Mouse (Mus musculus) megakaryocyte, embryonic 14.5 days (primary cell): Measurements from ENCODE around the gene Tns4. TPM values are rescaled to one million over a fixed set of nuclear protein-coding genes. Genes with fewer than 3 reads are reported as not detected.

Source experiments
- H3K27me3 ChIP-seq: replicated peaks from 2 replicates; pipeline ENCODE3; 2012; ENCODE audit warnings: inconsistent platforms
- H3K36me3 ChIP-seq: replicated peaks from 2 replicates; pipeline ENCODE3; 2012; ENCODE audit warnings: low read length, inconsistent platforms, mixed read lengths
- H3K4me1 ChIP-seq: 2 replicates; pipeline ENCODE4 v1.6.1; 2012; ENCODE audit warnings: inconsistent platforms
- H3K4me3 ChIP-seq: replicated peaks from 2 replicates; pipeline ENCODE3; 2012; ENCODE audit warnings: moderate library complexity, mild to moderate bottlenecking, inconsistent platforms
- H3K9me3 ChIP-seq: 2 replicates; pipeline ENCODE4 v1.6.1; 2012; ENCODE audit warnings: inconsistent platforms
- FLI1 ChIP-seq: IDR thresholded peaks from 2 replicates; pipeline ENCODE4 v1.6.1; 2012; ENCODE audit warnings: low read length, inconsistent platforms, mixed read lengths
- GATA1 ChIP-seq: IDR thresholded peaks from 3 replicates; pipeline ENCODE4 v1.6.1; 2012; ENCODE audit warnings: mixed read lengths, low read length, inconsistent platforms, borderline replicate concordance
- polyA plus RNA-seq: library from polyadenylated mRNA; stranded (reverse); fragments of >175 nt; gene quantifications from 2 replicates; pipeline ENCODE4 v1.2.3, GENCODE M21; 2012; ENCODE audit warnings: low replicate concordance; ENCODE audit not compliant: insufficient read depth

Gene Tns4
- polyA plus RNA-seq, 1 experiment = 0.93 TPM

GRCm38 (mm10) chr11:99118420-99118819 is 29.3 kb upstream of the Tns4 start:
- H3K27me3 ChIP-seq = peaks cover 38% of the 10 kb centered on the region
- H3K4me3 ChIP-seq = no peak overlapping the region
- H3K9me3 ChIP-seq = peaks cover 5% of the 10 kb centered on the region; the same call in 1 of the 2 replicates
- no peaks in the 10 kb centered on the region for H3K4me1 ChIP-seq
- no peaks in the 10 kb centered on the region for H3K36me3 ChIP-seq
- no peak for TF ChIP-seq GATA1
- no peak for TF ChIP-seq FLI1

- Histone ChIP-seq H3K9me3 (peaks cover 5% of the 10 kb centered on the region; the same call in 1 of the 2 replicates), H3K36me3 (no peaks in the 10 kb centered on the region), H3K4me3 (no peak overlapping the region), H3K4me1 (no peaks in the 10 kb centered on the region), H3K27me3 (peaks cover 33% of the 10 kb centered on the region)
- TF ChIP-seq GATA1 (no peak), FLI1 (no peak)
Measured at GRCm38 (mm10) chr11:99117907-99118306, 28.8 kb upstream of the Tns4 start.

- TF ChIP-seq GATA1 = no peak
- TF ChIP-seq FLI1 = no peak
- H3K27me3 ChIP-seq = peaks cover 28% of the 10 kb centered on the region
Measured at GRCm38 (mm10) chr11:99115940-99116339, 26.8 kb upstream of the Tns4 start.

GRCm38 (mm10) chr11:99113111-99113510 is 24.0 kb upstream of the Tns4 start:
- no peak overlapping the region for H3K4me3 ChIP-seq
- no peaks in the 10 kb centered on the region for H3K36me3 ChIP-seq
- H3K4me1 ChIP-seq = no peaks in the 10 kb centered on the region; the same call in 1 of the 2 replicates
- TF ChIP-seq FLI1 (no peak), GATA1 (no peak)
- H3K27me3 ChIP-seq = peaks cover 42% of the 10 kb centered on the region
- H3K9me3 ChIP-seq = peaks cover 8% of the 10 kb centered on the region

More at GRCm38 (mm10) chr11:99115940-99116339, 26.8 kb upstream of the Tns4 start:
- Histone ChIP-seq H3K9me3 (peaks cover 5% of the 10 kb centered on the region; the same call in 1 of the 2 replicates), H3K4me3 (no peak overlapping the region), H3K4me1 (no peaks in the 10 kb centered on the region; the same call in 1 of the 2 replicates), H3K36me3 (no peaks in the 10 kb centered on the region)

GRCm38 (mm10) chr11:99112700-99113099 is 23.6 kb upstream of the Tns4 start:
- Histone ChIP-seq H3K9me3 (peaks cover 8% of the 10 kb centered on the region), H3K4me1 (no peaks in the 10 kb centered on the region; the same call in 1 of the 2 replicates), H3K4me3 (no peak overlapping the region), H3K36me3 (no peaks in the 10 kb centered on the region), H3K27me3 (peaks cover 41% of the 10 kb centered on the region)
- TF ChIP-seq FLI1 = no peak
- no peak for TF ChIP-seq GATA1

GRCm38 (mm10) chr11:99111631-99112030 is 22.5 kb upstream of the Tns4 start:
- no peaks in the 10 kb centered on the region; the same call in 1 of the 2 replicates for H3K4me1 ChIP-seq
- peaks cover 49% of the 10 kb centered on the region for H3K27me3 ChIP-seq
- H3K4me3 ChIP-seq = no peak overlapping the region
- no peak for TF ChIP-seq GATA1
- TF ChIP-seq FLI1 = no peak
- no peaks in the 10 kb centered on the region for H3K36me3 ChIP-seq
- H3K9me3 ChIP-seq = peaks cover 8% of the 10 kb centered on the region

GRCm38 (mm10) chr11:99111155-99111554 is 22.0 kb upstream of the Tns4 start:
- H3K9me3 ChIP-seq = peaks cover 8% of the 10 kb centered on the region
- H3K4me3 ChIP-seq = peak overlapping the region; percentile 7
- H3K4me1 ChIP-seq = no peaks in the 10 kb centered on the region; the same call in 1 of the 2 replicates
- no peaks in the 10 kb centered on the region for H3K36me3 ChIP-seq
- no peak for TF ChIP-seq FLI1
- TF ChIP-seq GATA1 = no peak
- H3K27me3 ChIP-seq = peaks cover 50% of the 10 kb centered on the region

GRCm38 (mm10) chr11:99110370-99111110 is 21.4 kb upstream of the Tns4 start:
- peaks cover 54% of the 10 kb centered on the region for H3K27me3 ChIP-seq
- H3K36me3 ChIP-seq = no peaks in the 10 kb centered on the region
- H3K4me3 ChIP-seq = no peak overlapping the region
- peaks cover 3% of the 10 kb centered on the region for H3K4me1 ChIP-seq
- H3K9me3 ChIP-seq = peaks cover 8% of the 10 kb centered on the region
- no peak for TF ChIP-seq FLI1
- TF ChIP-seq GATA1 = no peak

GRCm38 (mm10) chr11:99108296-99108695 is 19.2 kb upstream of the Tns4 start:
- H3K9me3 ChIP-seq = peaks cover 8% of the 10 kb centered on the region
- peaks cover 69% of the 10 kb centered on the region for H3K27me3 ChIP-seq
- H3K36me3 ChIP-seq = no peaks in the 10 kb centered on the region
- peaks cover 14% of the 10 kb centered on the region for H3K4me1 ChIP-seq
- H3K4me3 ChIP-seq = no peak overlapping the region
- no peak for TF ChIP-seq GATA1
- TF ChIP-seq FLI1 = no peak

- Histone ChIP-seq H3K27me3 (peaks cover 83% of the 10 kb centered on the region), H3K4me1 (peaks cover 14% of the 10 kb centered on the region), H3K9me3 (peaks cover 8% of the 10 kb centered on the region), H3K4me3 (no peak overlapping the region), H3K36me3 (no peaks in the 10 kb centered on the region)
- no peak for TF ChIP-seq FLI1
- no peak for TF ChIP-seq GATA1
Measured at GRCm38 (mm10) chr11:99105981-99106726, 17.0 kb upstream of the Tns4 start.
